Mouse (Mus musculus) urinary bladder, postnatal 14 days (tissue): ENCODE measurements at regions not wholly inside any gene's neighbourhood (a gene's known extent, or its start where the extent isn't known, plus 50 kb on each side); places are given as distances from the start of the nearest gene placed in this dataset.

Experiments used
- DNase-seq: peaks from one replicate; pipeline ENCODE4 v3.0.0; 2021; ENCODE audit warnings: low spot score

- peak; percentile 31 for DNase-seq
Measured at GRCm38 (mm10) chr15:96770786-96771185, 71.3 kb upstream of the Slc38a2 start.

GRCm38 (mm10) chr15:96770299-96770698 is 70.8 kb upstream of the Slc38a2 start:
- DNase-seq = peak; percentile 28

- peak; percentile 37 for DNase-seq
Measured at GRCm38 (mm10) chr15:96769751-96770150, 70.2 kb upstream of the Slc38a2 start.

- no peak for DNase-seq
Measured at GRCm38 (mm10) chr15:96768301-96768993, 68.9 kb upstream of the Slc38a2 start.

GRCm38 (mm10) chr15:96767188-96767587 is 67.7 kb upstream of the Slc38a2 start:
- DNase-seq = no peak

GRCm38 (mm10) chr15:96766238-96766637 is 66.7 kb upstream of the Slc38a2 start:
- DNase-seq = no peak

GRCm38 (mm10) chr15:96763611-96764010 is 64.1 kb upstream of the Slc38a2 start:
- DNase-seq = no peak

- no peak for DNase-seq
Measured at GRCm38 (mm10) chr15:96759078-96759995, 59.8 kb upstream of the Slc38a2 start.

- DNase-seq = no peak
Measured at GRCm38 (mm10) chr15:96757446-96758198, 58.1 kb upstream of the Slc38a2 start.

GRCm38 (mm10) chr15:96756456-96756855 is 56.9 kb upstream of the Slc38a2 start:
- DNase-seq = peak; percentile 35

GRCm38 (mm10) chr15:96755951-96756350 is 56.4 kb upstream of the Slc38a2 start:
- no peak for DNase-seq

- DNase-seq = no peak
Measured at GRCm38 (mm10) chr15:96755322-96755942, 55.9 kb upstream of the Slc38a2 start.

GRCm38 (mm10) chr15:96754079-96754478 is 54.5 kb upstream of the Slc38a2 start:
- DNase-seq = no peak

GRCm38 (mm10) chr15:96752719-96753118 is 53.2 kb upstream of the Slc38a2 start:
- DNase-seq = no peak

- DNase-seq = no peak
Measured at GRCm38 (mm10) chr15:96752062-96752358, 52.5 kb upstream of the Slc38a2 start.

GRCm38 (mm10) chr15:96751243-96752061 is 51.9 kb upstream of the Slc38a2 start:
- DNase-seq = no peak

GRCm38 (mm10) chr15:96749534-96750256 is 50.2 kb upstream of the Slc38a2 start:
- no peak for DNase-seq
